Mouse (Mus musculus) embryonic fibroblast, embryonic 13.5 days (primary cell): ENCODE data around the gene Sfrp4.

Experiments
- CTCF ChIP-seq: IDR thresholded peaks from 2 replicates; pipeline ENCODE4 v1.5.1; 2011; ENCODE audit warnings: mild to moderate bottlenecking, control low read depth, low read length, moderate library complexity, borderline replicate concordance; ENCODE audit not compliant: insufficient read depth
- POLR2A ChIP-seq: IDR thresholded peaks from 2 replicates; pipeline ENCODE4 v1.6.1; 2011; ENCODE audit warnings: low read depth, mild to moderate bottlenecking, control low read depth, low read length, moderate library complexity

- TF ChIP-seq CTCF = no peak
- no peak for TF ChIP-seq POLR2A
Measured at GRCm38 (mm10) chr13:19603719-19604118, 19.2 kb upstream of the Sfrp4 start.
